Mouse (Mus musculus) skeletal muscle tissue, adult 2 months (tissue): Measurements from ENCODE around the gene Zan.
"Not testable (repeated sequence)": the region's sequence is repeated elsewhere in the genome, so short reads cannot be mapped to it uniquely, and the experiment has no call there.

ENCODE experiments used
- DNase-seq: peaks from one replicate; pipeline ENCODE4 v3.0.0-alpha.2; 2012; ENCODE audit warnings: low read depth, low spot score

Zan gene

GRCm38 (mm10) chr5:137501709-137502666 is 25.1 kb upstream of the Zan start, which contains the start of gene Pop7:
Gene Pop7, minus strand, starts transcription at chr5:137502518.
- peak; percentile 100 for DNase-seq

DNA sequence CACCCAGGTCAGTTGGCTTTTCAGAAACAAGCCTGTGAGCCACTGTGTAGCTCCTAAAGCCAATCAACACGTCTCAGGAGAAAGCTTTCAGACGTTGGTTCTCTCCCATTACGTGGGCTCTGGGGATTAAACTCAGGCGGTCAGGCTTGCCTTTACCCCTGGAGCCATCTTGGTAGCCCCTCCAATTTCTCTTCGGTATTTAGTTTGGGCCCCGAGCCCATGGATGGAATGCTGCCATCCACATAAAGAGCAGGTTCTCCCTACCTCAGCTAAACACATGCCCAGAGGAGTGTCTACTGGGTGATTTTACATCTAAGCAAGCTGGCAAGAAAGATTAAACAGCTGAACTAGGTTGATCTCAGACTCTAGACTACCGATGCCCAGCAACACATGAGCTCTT is 23.3 kb upstream of the Zan start:
- DNase-seq = no peak

GRCm38 (mm10) chr5:137493831-137494230 is 17.0 kb upstream of the Zan start:
- DNase-seq = no peak

GRCm38 (mm10) chr5:137491559-137491958 is 14.7 kb upstream of the Zan start:
- peak; percentile 53 for DNase-seq

GRCm38 (mm10) chr5:137487616-137488015 is 10.8 kb upstream of the Zan start:
- DNase-seq = no peak

DNA sequence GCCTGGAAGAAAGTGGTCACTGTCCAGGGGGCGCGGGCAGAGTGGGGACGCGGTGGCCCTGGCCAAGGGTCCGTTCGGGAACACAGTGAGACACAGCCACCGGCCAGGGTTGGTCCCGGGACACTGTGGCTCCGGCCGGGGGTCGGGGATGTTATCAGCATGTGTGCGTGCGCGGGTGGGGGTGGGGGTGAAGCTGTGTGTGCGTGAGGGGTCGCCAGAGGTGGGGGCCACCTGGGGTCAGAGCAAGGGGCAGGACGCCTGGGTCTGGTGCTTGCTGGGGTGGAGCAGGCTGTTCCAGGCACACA is 8.9 kb upstream of the Zan start:
- no peak for DNase-seq

DNA sequence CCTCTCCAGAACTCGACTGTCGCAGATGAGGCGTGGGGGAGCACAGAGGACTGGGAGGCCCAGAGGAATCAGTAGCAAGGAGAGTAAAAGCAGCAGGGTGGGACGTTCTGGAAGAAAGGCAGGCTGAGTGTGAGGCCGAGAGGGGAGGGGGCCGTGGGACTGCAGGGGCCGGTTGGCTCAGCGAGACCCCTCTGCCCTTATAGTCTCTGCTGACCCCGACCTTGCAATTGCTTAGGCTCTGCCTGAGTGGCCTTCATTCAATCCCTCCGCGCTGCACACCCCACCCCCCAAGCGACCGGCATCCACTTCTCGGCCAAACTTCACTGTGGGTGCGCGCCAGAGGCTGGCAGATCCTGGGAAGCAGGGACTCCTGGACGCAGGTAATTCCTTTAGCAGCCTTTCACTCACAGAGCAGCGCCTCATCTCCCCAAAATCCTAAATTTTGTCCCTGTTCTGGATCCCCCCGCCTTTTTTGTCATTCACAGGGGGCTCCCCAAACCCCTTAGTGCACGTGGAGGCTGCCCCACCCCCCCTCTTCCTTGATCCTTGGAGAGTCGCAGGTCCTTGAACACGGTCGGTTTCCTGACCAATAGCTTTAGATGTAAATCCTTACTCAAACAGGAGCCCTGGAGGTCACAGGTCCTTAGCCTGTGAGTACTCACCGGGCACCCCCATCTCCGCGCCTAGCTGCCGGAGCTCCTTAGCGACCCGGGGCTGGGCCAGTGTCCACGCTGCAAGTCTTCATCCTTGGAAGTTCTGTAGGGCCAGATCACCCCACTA is 8.4 kb upstream of the Zan start:
- no peak for DNase-seq

DNA sequence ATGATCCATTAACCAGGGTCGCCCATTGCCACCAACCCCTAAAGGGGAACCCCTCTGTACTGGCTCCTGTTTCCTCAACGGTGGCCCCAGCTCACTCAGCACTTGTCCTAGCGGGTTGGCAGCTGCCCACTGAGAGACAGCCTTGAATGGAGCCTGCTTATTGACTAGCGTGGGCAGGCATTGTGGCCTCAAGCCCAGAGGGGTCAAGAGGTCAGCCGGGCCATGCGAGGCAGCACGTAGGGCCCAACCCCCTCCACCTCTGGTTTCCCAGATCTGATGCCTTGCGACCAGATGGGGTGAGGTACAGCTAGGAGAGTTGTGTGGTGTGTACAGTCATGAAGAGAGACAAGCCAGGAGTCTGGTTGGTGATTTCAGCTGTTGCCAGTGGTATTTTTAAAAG is 5.0 kb upstream of the Zan start:
- DNase-seq = no peak

DNA sequence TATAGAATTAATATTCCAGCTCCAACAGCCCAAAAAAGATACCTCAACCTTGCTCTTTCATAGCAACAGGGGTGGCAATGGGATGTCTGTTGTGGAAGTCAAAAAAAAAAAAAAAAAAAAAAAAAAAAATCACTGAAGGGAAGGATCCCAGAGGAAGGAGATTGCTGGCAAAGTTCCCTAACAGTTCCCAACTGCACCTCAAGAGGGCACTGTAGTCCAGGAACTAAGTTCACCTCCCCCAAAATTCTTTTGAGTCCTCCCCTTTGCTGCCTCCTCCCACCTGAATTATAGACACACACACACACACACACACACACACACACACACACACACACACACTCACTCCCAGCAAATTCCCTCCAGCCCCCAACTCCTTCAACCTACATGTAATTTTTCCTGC is 4.3 kb upstream of the Zan start:
- peak; percentile 76 for DNase-seq

- DNase-seq = no peak
These were observed 2.5 kb downstream of the Zan start for GRCm38 (mm10) chr5:137474351-137474750.

DNA sequence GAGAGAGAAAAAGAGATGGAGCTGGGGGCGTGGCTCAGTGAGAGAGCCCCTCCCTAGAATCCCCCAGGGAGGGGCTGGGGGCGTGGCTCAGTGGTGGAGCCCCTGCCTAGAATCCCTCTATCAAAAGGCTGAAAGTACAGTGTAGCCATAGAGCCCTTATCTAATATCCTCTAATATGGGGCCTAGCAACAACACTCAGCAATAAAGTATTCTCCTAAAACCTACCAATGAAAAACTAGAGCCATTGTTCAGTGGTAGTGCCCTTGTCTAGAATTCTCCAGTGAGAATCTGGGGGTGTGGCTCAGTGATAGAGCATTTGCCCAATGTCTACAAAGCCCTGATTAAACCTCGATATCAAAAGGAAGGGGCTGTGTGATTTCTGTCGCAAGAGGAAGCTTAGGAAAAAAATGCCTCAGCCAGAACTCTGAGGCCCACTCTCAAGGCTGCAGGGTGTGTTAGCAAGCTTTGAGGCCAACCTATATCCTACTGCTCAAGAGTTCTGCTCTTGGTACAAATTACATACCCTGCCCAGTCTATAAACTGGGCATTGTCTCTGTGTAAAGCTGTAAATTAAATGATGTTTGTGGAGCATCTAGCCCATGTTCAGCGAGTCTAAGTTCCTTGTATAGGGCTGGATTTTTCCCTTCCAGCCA is 4.5 kb downstream of the Zan start:
- DNase-seq = no peak

DNA sequence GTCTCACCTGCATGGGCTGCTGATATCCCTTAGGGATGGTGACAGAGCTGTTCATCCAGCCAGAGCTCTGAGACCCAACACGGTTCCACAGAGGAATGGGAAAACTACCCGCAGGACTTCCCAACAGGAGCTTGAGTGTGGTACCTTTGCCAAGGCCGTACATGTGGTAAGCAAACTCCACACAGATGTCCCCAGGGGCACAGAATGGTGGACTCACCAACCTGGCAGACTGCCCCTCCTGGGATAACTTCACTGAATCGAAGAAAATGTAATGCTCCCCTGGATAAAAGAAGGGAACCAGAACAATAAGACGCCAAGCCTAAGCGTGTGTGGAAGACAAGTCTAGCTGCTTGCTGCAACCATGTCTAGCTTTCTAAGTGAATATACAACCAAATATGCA is 9.9 kb downstream of the Zan start:
- no peak for DNase-seq

DNA sequence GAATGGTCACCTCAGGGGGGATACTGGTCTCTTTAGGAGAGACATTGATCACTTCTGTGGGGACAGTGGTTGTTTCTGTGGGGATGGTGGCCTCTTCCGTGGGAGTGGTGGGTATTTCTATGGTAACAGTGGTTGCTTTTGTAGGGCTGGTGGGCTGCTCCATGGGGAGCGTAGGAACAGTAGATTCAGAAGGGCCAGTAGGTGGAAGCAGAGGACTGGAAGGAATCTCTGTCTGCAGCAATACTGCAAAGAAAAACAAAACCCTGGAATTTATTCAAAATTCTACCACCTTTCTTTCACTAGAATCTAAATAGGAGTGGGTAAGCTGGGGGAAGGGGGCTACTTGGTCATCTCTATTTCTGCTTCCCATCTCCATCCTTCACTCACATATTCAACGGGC is 11.8 kb downstream of the Zan start:
- no peak for DNase-seq

DNA sequence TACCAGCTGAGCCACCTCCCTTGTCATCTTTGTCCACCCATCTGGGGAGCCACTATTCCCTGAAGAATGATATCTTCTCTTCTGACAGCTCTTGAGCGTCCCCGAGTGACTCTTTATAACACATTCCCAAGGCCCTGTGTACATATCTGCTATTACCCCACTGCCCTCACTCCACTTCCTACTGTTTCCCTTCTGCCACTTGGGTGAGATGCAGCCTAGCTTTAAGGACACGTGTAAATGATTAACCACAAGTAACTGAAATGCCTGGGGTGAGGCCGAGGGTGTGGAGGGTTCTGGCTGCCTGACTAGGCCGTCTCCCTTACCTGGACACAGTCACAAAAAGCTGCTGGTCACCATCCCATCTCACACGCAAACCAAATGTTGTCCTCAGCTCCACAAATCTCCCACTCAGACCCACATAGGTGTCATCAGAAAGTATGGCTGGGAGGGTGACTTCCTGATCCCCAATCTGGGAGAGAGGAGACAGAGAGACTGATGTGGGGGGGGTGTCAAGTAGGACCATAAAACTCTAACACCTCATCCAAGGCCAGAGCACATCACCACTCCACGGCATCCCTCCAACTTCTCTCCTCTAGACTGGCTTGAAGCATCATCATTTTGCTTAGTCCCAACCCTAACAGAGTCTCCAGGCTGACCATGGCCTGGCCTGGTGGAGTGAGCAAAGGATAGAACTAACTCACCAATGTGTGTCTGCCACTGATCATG is 20.8 kb downstream of the Zan start:
- DNase-seq = no peak

- no peak for DNase-seq
These were observed 21.7 kb downstream of the Zan start for GRCm38 (mm10) chr5:137455206-137455605.

- DNase-seq = no peak
These were observed 31.3 kb downstream of the Zan start for GRCm38 (mm10) chr5:137445536-137445935.

DNA sequence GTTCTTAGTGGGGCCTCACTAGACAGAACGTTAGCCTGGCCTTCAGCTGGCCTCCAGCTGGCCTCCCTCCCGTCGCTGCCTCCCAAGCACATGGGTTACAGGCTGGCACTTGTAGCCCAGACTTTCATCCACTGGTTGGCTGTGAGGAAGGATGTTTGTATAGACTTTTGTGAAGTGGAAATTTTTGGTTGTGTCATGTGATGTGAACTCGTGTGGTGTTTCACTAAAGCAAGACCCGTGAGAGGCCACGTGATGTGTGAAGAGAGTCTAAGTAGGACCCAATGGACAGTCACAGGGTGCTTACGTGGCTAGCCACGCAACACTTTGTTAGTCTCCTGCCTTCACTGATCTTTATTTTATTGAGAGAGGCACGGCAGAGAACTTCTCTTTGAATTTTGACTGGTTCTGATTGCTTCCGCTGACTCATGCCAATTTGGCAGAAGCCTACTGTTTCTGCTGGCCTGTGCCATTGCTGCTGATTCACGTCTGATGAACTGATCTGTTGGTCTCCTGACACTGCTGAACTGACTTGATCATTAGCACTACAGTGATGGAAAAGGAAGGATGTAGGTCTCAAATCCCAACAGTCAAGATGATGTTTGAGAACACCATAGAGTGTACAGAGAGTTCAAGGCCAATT is 36.5 kb downstream of the Zan start:
- DNase-seq = no peak

DNA sequence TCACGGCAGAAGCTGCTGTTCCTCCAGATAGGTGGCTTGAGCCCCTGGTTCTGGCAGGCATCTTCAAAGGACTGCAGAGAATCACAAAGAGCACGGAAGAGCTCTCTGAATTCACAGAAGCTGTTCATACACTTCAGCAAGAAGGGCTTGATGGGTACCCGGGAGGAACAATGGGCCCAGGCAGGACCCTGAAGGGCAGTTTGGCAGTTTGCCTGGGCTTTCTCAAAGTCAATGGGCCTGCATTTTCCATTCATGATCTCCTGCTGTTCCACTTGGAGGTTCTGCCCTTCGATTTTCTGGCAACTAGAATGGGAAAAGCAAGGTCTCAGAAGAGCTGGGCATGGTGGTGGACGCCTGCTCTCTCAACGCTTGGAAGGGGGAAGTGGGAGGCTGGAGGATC is 43.0 kb downstream of the Zan start:
- no peak for DNase-seq

- DNase-seq = not testable (repeated sequence)
These were observed 46.5 kb downstream of the Zan start for GRCm38 (mm10) chr5:137430402-137430801.

DNA sequence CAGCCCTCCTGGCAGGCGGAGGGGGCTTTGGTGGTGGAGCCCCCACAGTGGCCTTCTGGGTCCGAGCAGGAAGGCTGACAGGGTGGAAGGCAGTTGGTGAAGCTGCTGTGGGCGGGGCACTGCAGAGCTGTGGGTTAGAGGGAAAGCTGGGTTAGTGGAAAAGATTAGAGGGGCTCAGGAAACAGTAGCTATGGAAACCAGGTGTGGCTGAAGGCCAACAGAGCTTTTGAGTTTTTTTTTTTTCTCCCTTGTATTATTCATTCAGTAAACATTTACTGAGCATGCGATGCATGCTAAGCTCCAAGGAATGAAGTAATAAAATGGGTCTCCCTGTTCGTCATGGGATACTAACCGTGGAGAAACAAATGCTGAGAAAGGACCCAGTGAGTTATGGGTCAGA is 51.2 kb downstream of the Zan start:
- no peak for DNase-seq

DNA sequence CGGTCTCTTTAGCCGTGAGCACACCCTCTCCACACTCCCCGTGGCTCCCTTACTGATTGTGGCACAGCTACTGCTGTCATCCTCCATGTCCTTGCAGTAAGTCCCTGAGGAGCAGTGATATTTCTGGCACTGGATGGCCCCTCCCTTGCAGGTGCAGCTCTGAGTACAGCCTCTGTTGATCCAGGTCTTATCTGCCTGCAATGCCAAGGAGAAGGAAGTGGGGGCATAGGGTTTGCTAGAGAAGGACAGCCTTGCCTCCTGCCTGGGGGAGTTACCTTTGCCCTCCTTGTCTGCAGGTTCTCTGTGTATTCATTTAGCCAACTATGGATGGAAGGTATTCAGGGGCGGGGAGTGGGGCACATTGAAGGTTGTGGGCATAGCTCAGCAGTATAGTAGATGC is 57.0 kb downstream of the Zan start:
- no peak for DNase-seq
